Mouse (Mus musculus) E14TG2a.4 (cell line): Measurements from ENCODE around the gene Vldlr.

Experiments
- CTCF ChIP-seq: conservative IDR thresholded peaks from 2 replicates; pipeline ENCODE4 v1.5.1; 2014; ENCODE audit warnings: low read length
- NANOG ChIP-seq: IDR thresholded peaks from 2 replicates; pipeline ENCODE4 v1.6.1; 2014; ENCODE audit warnings: borderline replicate concordance, low read length, mixed read lengths
- POU5F1 ChIP-seq: IDR thresholded peaks from 2 replicates; pipeline ENCODE4 v1.6.1; 2014; ENCODE audit warnings: low read length, borderline replicate concordance

DNA sequence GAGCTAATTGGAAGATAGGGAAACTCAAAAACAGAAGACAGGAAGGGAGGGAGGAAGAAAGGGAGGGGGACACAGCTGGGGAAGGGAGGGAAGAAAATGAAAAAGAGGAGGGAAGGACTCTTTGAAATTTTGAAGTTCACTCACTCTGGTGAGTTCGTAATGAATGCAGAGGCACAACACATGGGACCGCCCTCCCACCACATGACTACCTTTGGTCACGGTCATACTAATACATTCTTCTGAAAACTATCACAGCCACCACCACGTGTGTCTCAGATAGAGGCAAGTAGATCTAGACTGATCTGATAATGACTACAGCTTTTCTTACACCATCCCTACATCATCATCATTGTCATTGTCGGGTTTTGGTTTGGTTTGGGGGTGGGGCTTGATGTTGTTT is 38.5 kb downstream of the Vldlr start:
- TF ChIP-seq CTCF (no peak), POU5F1 (no peak), NANOG (no peak)
